Mouse (Mus musculus) lung, adult 2 months (tissue): ENCODE results near the gene Phf5a. TPM values are rescaled to one million over a fixed set of nuclear protein-coding genes. Genes with fewer than 3 reads are reported as not detected.

Experiments
- DNase-seq: peaks from one replicate; pipeline ENCODE4 v3.0.0; 2022
- H3K4me1 ChIP-seq: fragments of 200-500 bp; 2 replicates; pipeline ENCODE4 v1.6.1; 2011; ENCODE audit warnings: low read length; ENCODE audit not compliant: control insufficient read depth, insufficient read depth
- H3K4me3 ChIP-seq: fragments of 200-500 bp; replicated peaks from 2 replicates; pipeline ENCODE3; 2011; ENCODE audit warnings: low read depth, mild to moderate bottlenecking, control low read depth, low read length; ENCODE audit errors: extremely low read depth
- CTCF ChIP-seq: fragments of 200-500 bp; IDR thresholded peaks from 2 replicates; pipeline ENCODE4 v1.5.1; 2011; ENCODE audit warnings: mild to moderate bottlenecking, low read length, control low read depth; ENCODE audit not compliant: insufficient read depth
- POLR2A ChIP-seq: fragments of 200-500 bp; IDR thresholded peaks from 2 replicates; pipeline ENCODE4 v1.6.1; 2011; ENCODE audit warnings: low read depth, mild to moderate bottlenecking, control low read depth, low read length, borderline replicate concordance; ENCODE audit errors: extremely low read depth
- WGBS: fragments of 180-500 bp; shearing (Covaris S2); methylation state at CpG from one replicate; pipeline ENCODE4 v1.1.7; 2018; 5-methylcytosine and 5-hydroxymethylcytosine counted together
- polyA plus RNA-seq: library from polyadenylated mRNA; depleted of rRNA; stranded (reverse); fragments of >200 nt; gene quantifications from 2 replicates; pipeline ENCODE4 v1.2.3, GENCODE M21; 2012

The Phf5a gene
- polyA plus RNA-seq, 1 experiment: 34.4 TPM

DNA sequence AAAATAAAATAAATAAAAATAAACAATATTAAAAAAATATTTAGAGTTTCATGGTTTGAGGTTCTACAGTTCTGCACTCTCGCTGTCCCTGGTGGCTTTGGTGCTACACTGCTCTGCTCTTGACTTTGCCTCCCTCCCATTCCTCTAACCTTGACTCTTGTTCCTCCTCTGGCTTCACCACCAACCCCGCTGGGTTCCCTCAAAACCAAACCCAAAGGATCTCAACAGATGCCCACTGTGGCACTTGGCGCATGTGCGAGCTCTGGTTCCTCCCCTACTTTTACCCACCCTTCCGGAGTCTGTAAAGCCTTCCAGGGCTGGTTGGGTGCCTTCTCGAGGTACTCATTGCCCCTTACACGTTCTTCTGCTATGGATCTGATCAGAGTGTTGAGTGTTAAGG is 29.4 kb downstream of the Phf5a start:
- DNase-seq: no peak
- Histone ChIP-seq H3K4me3 (no peak overlapping the region), H3K4me1 (peaks cover 6% of the 10 kb centered on the region)
- WGBS: 82% methylated on average over 7 of the region's 7 CpGs
- TF ChIP-seq CTCF (no peak), POLR2A (no peak)

DNA sequence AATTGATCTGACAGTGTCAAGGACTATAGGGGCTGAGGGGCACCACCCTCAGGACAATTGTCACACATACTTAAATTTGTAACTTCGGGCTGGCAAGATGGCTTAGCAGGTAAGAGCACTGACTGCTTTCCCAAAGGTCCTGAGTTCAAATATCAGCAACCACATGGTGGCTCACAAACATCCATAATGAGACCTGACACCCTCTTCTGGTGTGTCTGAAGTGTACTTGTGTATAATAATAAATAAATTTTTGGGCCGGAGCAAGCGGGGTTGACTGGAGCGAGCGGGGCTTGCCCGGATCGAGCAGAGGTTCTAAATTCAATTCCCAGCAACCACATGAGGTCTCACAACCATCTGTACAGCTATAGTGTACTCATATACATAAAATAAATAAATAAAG is 31.4 kb downstream of the Phf5a start:
- H3K4me1 ChIP-seq: peaks cover 8% of the 10 kb centered on the region
- TF ChIP-seq CTCF (no peak), POLR2A (no peak)
- H3K4me3 ChIP-seq: no peak overlapping the region
- 55% methylated on average over 7 of the region's 7 CpGs for WGBS
- no peak for DNase-seq

DNA sequence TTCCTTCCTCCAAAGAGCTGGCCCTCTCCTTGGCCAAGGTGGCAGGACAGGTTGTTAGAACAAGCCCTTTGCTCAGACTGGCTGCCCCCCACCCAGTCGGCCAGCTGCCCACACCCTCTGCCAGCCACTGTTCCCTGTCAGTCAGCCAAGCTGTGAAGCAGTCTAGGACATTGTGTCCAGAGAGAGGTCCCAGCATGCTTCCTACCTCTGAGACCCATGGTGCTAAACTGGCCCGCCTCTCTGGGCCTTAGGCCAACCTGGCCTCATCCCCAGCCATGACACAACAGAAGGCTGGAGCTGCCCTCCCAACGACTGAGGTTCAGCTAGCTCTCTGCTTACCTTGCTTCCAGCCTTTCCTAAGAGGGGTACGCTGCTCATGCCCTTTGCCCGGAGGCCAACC is 32.1 kb downstream of the Phf5a start:
- no peak overlapping the region for H3K4me3 ChIP-seq
- WGBS: 29% methylated on average over 5 of the region's 5 CpGs
- peak; percentile 82 for DNase-seq
- peaks cover 8% of the 10 kb centered on the region for H3K4me1 ChIP-seq
- TF ChIP-seq POLR2A (peak; percentile 56; the same call in 1 of the 2 replicates), CTCF (no peak)

DNA sequence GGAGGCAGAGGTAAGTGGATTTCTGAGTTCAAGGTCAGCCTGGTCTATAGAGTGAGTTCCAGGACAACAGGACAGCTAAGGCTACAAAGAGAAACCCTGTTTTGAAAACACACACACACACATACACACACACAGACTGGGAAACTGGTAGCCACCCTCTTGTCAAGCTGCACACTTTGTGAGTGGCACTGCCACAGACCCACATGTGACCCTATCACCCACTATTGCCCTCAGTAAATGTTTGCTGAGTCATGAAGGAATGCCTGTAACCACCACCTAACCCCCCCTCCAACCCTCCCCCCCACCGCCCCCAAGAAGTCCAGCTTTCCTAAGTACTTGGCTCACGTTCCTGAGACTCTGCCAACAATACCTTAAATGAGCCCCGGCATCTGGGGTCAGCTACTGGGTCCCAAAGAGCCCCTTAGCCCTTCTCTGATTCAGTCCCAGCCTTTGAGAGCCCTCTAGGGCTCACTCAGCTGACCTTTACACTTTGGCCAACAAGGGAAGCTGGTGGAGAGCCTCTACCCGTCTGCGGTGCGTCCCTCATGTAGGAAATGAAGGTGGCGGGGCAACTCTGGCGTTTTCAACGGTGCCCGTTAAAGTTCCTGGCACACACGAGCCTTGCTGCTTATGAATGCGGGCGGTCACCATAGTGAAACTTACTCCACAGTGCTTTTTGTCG is 33.0 kb downstream of the Phf5a start:
- no peak for TF ChIP-seq CTCF
- no peak for TF ChIP-seq POLR2A
- Histone ChIP-seq H3K4me3 (no peak overlapping the region), H3K4me1 (peaks cover 8% of the 10 kb centered on the region)
- DNase-seq: peak; percentile 46
- WGBS: 43% methylated on average over 14 of the region's 14 CpGs

DNA sequence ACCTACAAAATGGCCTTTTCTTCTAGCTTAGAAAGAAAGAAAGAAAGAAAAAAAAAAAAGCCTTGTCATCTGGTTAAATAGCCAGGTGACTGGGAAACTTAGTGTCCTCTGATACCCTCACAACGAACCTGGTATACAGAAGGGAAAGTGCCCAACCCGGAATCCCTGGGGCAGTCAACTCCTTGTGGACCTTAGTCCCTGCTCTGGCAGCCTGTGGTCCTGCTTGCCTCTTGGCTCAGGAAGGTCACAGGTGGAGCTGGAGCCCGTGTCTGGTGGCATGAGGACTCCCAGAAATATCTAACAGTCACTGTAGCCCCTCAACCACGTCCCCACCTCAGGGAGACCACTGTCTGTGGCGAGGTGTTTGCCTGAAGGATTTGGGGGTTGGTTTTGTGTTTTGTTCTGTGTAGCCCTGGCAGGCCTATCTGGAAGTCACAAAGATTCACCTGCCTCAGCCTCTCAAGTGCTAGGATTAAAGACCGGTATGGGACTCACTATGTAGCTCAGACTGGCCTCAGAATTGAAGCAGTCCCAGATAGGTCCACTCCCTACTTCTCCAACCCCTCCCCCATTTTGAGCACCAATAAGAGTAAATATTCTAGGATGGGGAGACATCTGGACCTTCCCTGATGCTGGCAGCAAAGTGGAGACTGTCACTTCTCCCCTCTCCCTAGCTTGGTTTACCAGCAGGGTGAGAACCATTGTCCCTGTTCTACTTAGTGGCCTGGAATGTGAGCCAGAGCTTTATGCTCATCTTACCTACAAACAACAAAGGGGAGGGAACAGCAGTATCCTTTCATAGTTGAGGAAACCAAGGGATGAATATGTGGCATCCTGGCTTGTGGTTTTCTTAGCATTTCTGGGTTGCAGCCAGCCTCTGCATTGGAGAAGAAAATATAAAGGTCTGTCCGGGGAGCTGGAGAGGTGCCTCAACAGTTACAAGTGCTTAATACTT is 34.5 kb downstream of the Phf5a start:
- 56% methylated on average over 7 of the region's 7 CpGs for WGBS
- Histone ChIP-seq H3K4me1 (peaks cover 8% of the 10 kb centered on the region), H3K4me3 (no peak overlapping the region)
- TF ChIP-seq POLR2A (no peak), CTCF (no peak)
- DNase-seq: no peak

DNA sequence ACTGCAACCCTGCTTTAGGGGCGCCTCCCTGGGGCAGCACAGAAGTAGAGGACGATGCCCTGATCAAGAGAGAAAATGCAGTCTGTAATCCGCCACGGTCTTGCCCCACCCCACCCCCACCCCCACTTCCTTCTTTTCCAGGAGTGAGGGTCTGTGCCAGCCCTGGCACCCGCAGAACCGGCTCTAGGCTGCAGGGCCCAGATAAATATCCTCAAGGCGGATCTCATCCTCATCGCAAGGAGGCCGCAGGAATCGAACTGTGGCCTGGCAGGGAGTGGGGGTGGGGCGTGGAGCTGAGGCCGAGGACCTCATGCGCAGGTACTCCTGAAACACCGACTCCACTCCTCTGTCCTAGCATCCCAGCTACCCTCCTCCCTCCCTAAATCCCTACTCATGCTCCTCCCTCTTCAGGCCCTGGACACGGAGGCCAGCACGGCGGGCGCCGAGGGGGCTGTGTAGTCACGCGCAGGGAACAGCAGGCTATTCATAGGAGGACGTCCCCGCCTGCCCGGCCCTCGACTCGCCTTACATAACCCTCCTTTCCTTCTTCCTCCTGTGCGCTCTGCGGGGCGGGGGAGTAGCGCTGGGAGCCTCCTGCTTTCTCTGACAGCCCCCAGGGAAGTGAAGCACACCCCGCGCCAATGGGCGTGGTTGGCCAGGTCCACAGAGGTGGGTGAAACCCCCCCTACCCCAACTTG is 35.4 kb downstream of the Phf5a start:
- 3% methylated on average over 33 of the region's 33 CpGs for WGBS
- Histone ChIP-seq H3K4me3 (peak overlapping the region; percentile 29), H3K4me1 (peaks cover 11% of the 10 kb centered on the region)
- peak; percentile 80 for DNase-seq
- TF ChIP-seq CTCF (no peak), POLR2A (peak; percentile 75; the same call in 1 of the 2 replicates)

DNA sequence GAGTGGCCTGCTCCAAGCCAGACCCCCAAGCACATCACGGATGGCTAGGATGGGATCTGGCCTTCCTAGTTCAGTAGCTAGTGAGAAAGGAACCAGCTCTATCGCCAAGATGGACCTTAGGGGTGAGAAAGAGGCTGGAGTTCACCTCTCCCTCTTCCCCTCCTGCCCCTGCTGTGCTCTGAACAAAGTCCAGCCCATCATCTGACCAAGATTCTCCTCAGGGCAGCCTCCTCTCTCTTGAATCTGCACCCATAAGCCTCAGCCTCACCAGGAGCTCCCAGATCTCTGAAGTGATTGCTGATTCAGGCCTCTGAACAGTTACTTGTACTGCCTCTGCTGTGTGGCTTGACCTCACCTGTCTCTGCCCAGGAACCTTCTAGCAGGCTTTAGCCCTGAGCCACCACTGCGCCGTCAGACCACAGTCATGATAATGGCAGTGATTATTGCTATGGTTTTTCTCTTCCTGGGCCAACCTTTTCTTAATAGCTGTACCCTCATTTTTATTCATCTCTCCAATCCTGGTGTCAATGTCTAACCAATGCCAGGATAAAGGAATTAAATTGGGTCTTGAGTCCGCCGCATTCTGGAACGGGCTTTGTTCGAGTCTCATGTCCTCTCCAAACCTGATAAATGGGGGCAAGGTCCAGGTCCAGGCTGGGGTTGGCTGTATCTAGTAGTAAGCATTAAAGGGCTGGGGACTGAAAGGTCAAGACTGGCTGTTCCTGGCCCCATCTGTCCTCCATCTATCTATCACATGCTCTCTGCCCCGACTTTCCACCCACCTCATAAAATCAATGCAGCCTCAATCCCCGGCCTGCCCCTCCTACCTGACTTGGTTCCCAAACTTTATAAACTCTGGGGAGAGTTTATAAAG is 36.5 kb downstream of the Phf5a start:
- no peak for DNase-seq
- 76% methylated on average over 10 of the region's 10 CpGs for WGBS
- Histone ChIP-seq H3K4me3 (no peak overlapping the region), H3K4me1 (peaks cover 11% of the 10 kb centered on the region)
- TF ChIP-seq POLR2A (no peak), CTCF (no peak)

DNA sequence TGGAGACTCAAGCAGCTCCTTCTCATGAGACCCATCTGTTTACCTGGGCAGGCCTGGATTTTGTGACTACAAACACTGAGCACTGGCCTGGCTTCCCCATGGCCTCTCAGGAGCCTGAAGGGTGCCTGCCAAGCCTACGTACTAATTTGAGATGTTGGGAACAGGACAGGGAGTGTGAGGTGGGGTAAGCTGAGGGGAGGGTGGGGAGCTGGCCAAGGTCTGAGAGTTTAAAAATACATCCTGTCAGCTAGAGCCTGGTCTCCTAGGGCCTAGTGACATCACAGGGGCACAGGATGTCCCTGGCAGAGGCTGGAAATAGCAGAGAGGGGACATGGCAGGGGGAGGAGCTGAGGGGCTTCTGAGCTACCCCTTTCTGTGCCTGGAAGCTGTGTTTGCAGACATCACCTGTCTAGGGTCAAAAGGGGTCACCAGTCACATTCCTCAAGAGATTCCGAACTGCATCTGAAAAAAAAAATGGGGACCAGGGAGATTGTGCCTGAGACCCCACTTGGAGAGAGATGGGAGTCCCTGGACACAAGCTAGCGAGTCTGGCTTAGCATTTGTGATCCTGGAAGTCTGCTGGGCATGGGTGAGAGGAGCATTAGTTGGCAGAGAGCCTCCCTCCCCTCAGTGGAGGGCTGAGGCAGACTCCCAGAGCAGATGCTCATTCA is 37.4 kb downstream of the Phf5a start:
- no peak overlapping the region for H3K4me3 ChIP-seq
- peaks cover 5% of the 10 kb centered on the region for H3K4me1 ChIP-seq
- TF ChIP-seq POLR2A (no peak), CTCF (no peak)
- WGBS: 69% methylated on average over 3 of the region's 3 CpGs
- no peak for DNase-seq

DNA sequence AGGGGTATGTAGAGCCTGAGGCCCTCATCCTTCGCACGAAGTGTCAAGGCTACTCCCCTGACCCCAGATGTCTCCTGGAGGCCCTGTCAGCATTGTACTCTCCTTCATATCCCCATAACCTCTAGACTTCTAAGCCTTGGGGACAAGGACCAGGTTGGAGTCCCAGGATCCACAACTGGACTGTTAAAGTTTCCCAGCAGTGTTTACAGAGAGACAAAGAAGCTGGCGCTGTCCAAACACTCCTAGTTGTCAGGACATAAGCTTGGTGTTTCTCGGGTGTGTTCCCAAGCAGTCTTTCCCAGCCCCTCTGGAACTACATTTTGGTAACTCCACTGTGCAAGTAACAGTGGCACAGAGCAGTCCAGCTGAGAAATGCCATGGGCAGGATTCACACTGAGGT is 38.2 kb downstream of the Phf5a start:
- Histone ChIP-seq H3K4me3 (no peak overlapping the region), H3K4me1 (peaks cover 5% of the 10 kb centered on the region)
- no peak for DNase-seq
- 69% methylated on average over 4 of the region's 4 CpGs for WGBS
- TF ChIP-seq POLR2A (no peak), CTCF (no peak)
